Mouse (Mus musculus): ENCODE measurements around the gene Fmo1. TPM values are rescaled to one million over a fixed set of nuclear protein-coding genes. Genes with fewer than 3 reads are reported as not detected.
"Not testable (repeated sequence)": the region's sequence is repeated elsewhere in the genome, so short reads cannot be mapped to it uniquely, and the experiment has no call there.

Gene Fmo1
- polyA plus RNA-seq, 1 experiment = 5.0 TPM

- no peak for TF ChIP-seq TCF12 (IDR thresholded peaks at IDR 0.05; ENCODE audit: insufficient read depth, poor library complexity, severe bottlenecking)
- no peak for TF ChIP-seq MAX (IDR thresholded peaks at IDR 0.05; ENCODE audit: low read depth)
- TF ChIP-seq USF1 (IDR thresholded peaks at IDR 0.05; ENCODE audit: low read depth) = no peak
- TF ChIP-seq MYOD1 (IDR thresholded peaks at IDR 0.05; ENCODE audit: control insufficient read depth in 1 of 3, insufficient read length in 2 of 3, low read depth in 2 of 3) = no peak
- TF ChIP-seq TCF3 (IDR thresholded peaks at IDR 0.05; ENCODE audit: insufficient read length, low read depth) = no peak
- TF ChIP-seq POLR2AphosphoS2 (IDR thresholded peaks at IDR 0.05; ENCODE audit: insufficient read length, low read depth) = no peak
- no peak for TF ChIP-seq CEBPB (IDR thresholded peaks at IDR 0.05; ENCODE audit: insufficient read depth, poor library complexity, severe bottlenecking)
- no peak for TF ChIP-seq SRF (IDR thresholded peaks at IDR 0.05; ENCODE audit: control insufficient read depth, insufficient read length, low read depth)
- TF ChIP-seq REST (IDR thresholded peaks at IDR 0.05; ENCODE audit: insufficient read depth, insufficient read length) = no peak
- TF ChIP-seq E2F4 (IDR thresholded peaks at IDR 0.05; ENCODE audit: insufficient read depth) = no peak
- TF ChIP-seq MYOG (IDR thresholded peaks at IDR 0.05; ENCODE audit: control insufficient read depth in 1 of 3, insufficient read depth in 1 of 3, insufficient read length in 2 of 3, low read depth in 2 of 3) = no peak
- TF ChIP-seq POLR2A (IDR thresholded peaks at IDR 0.05; ENCODE audit: insufficient read length, low read depth) = no peak
- Histone ChIP-seq H3K4me3 (no peak overlapping the region), H3K27me3 (ENCODE audit: control insufficient read depth, insufficient read depth, insufficient read length) (no peaks in the 10 kb centered on the region), H3K79me2 (ENCODE audit: control insufficient read depth, insufficient read depth) (no peaks in the 10 kb centered on the region), H3K4me2 (ENCODE audit: low read depth) (no peak overlapping the region), H3ac (ENCODE audit: control insufficient read depth, insufficient read length) (no peak overlapping the region), H3K36me3 (ENCODE audit: control insufficient read depth, insufficient read depth) (no peaks in the 10 kb centered on the region)
Observed at GRCm38 (mm10) chr1:162792306-162793044, 73.9 kb downstream of the Fmo1 start.

DNA sequence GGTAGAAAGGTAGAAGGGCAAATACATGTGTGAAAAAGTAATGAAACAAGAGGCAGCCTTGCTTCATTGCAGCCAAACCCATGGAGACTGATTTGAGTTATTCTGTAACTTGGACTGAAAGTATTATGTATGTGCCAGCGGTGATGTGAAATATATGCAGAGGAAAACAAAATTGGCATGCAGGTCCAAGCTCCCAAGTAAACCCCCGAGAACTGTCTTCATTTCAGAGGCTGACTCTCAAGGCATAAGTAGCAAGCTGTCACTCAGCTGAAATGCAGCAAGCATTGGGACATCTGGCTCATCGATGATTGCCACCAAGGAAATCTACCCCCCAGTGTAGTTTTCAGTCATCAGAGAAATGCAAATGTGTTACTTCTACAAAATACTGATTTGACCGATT is 81.2 kb downstream of the Fmo1 start:
- H3K36me3 ChIP-seq (ENCODE audit: control insufficient read depth, insufficient read depth) = no peaks in the 10 kb centered on the region
- H3K27me3 ChIP-seq (ENCODE audit: control insufficient read depth, insufficient read depth, insufficient read length) = no peaks in the 10 kb centered on the region
- no peak overlapping the region for H3ac ChIP-seq (ENCODE audit: control insufficient read depth, insufficient read length)
- no peak overlapping the region for H3K4me3 ChIP-seq
- no peak overlapping the region for H3K4me2 ChIP-seq (ENCODE audit: low read depth)
- TF ChIP-seq POLR2AphosphoS2 (IDR thresholded peaks at IDR 0.05; ENCODE audit: insufficient read length, low read depth) = no peak
- TF ChIP-seq REST (IDR thresholded peaks at IDR 0.05; ENCODE audit: insufficient read depth, insufficient read length) = no peak
- TF ChIP-seq MYOG (IDR thresholded peaks at IDR 0.05; ENCODE audit: control insufficient read depth in 1 of 3, insufficient read depth in 1 of 3, insufficient read length in 2 of 3, low read depth in 2 of 3) = no peak
- no peak for TF ChIP-seq E2F4 (IDR thresholded peaks at IDR 0.05; ENCODE audit: insufficient read depth)
- TF ChIP-seq TCF3 (IDR thresholded peaks at IDR 0.05; ENCODE audit: insufficient read length, low read depth) = no peak
- no peak for TF ChIP-seq MYOD1 (IDR thresholded peaks at IDR 0.05; ENCODE audit: control insufficient read depth in 1 of 3, insufficient read length in 2 of 3, low read depth in 2 of 3)
- no peak for TF ChIP-seq TCF12 (IDR thresholded peaks at IDR 0.05; ENCODE audit: insufficient read depth, poor library complexity, severe bottlenecking)
- no peak for TF ChIP-seq SRF (IDR thresholded peaks at IDR 0.05; ENCODE audit: control insufficient read depth, insufficient read length, low read depth)
- TF ChIP-seq POLR2A (IDR thresholded peaks at IDR 0.05; ENCODE audit: insufficient read length, low read depth) = no peak
- H3K79me2 ChIP-seq (ENCODE audit: control insufficient read depth, insufficient read depth) = no peaks in the 10 kb centered on the region

GRCm38 (mm10) chr1:162783669-162784248 is 82.7 kb downstream of the Fmo1 start:
- TF ChIP-seq POLR2A (IDR thresholded peaks at IDR 0.05; ENCODE audit: insufficient read length, low read depth) (no peak), MAX (IDR thresholded peaks at IDR 0.05; ENCODE audit: low read depth) (no peak), POLR2AphosphoS2 (IDR thresholded peaks at IDR 0.05; ENCODE audit: insufficient read length, low read depth) (no peak), REST (IDR thresholded peaks at IDR 0.05; ENCODE audit: insufficient read depth, insufficient read length) (no peak), MYOG (IDR thresholded peaks at IDR 0.05; ENCODE audit: control insufficient read depth in 1 of 3, insufficient read depth in 1 of 3, insufficient read length in 2 of 3, low read depth in 2 of 3) (no peak), SRF (IDR thresholded peaks at IDR 0.05; ENCODE audit: control insufficient read depth, insufficient read length, low read depth) (no peak)
- Histone ChIP-seq H3K4me3 (no peak overlapping the region), H3K4me2 (ENCODE audit: low read depth) (no peak overlapping the region), H3K36me3 (ENCODE audit: control insufficient read depth, insufficient read depth) (no peaks in the 10 kb centered on the region), H3K27me3 (ENCODE audit: control insufficient read depth, insufficient read depth, insufficient read length) (no peaks in the 10 kb centered on the region), H3K79me2 (ENCODE audit: control insufficient read depth, insufficient read depth) (no peaks in the 10 kb centered on the region), H3ac (ENCODE audit: control insufficient read depth, insufficient read length) (no peak overlapping the region)

DNA sequence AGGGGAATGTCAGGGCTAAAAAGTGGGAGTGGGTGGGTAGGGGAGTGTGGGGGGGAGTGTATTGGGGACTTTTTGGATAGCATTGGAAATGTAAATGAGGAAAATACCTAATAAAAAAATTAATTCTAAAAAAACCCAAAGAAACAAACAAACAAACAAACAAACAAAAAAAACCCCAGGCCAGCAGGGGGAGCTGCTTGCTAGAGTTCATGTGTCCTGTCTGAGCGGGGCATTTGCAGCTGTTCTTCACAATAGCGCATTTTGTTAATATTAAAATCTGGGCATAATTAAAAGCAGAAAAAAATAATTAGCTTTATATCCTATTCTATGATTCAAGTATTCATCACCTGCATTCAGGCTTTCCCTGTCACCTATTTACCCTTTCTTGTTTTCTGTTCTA is 85.4 kb downstream of the Fmo1 start:
- H3K36me3 ChIP-seq (ENCODE audit: control insufficient read depth, insufficient read depth); H3ac ChIP-seq (ENCODE audit: control insufficient read depth, insufficient read length); H3K4me3 ChIP-seq; H3K79me2 ChIP-seq (ENCODE audit: control insufficient read depth, insufficient read depth); H3K27me3 ChIP-seq (ENCODE audit: control insufficient read depth, insufficient read depth, insufficient read length); H3K4me2 ChIP-seq (ENCODE audit: low read depth): not testable (repeated sequence)

Other genes with a start within 250 kb of the Fmo1 start
- not detected for gene Myoc, start 227.5 kb downstream of the Fmo1 start, polyA plus RNA-seq (2012; fragmentation: generic; extraction: Trizol)
- gene Myocos, start 208.4 kb downstream of the Fmo1 start, polyA plus RNA-seq (2012; fragmentation: generic; extraction: Trizol) = not detected
- gene Prrc2c, start 126.1 kb downstream of the Fmo1 start, polyA plus RNA-seq (2012; fragmentation: generic; extraction: Trizol) = 24.1 TPM
- not detected for gene Fmo4, start 52.6 kb downstream of the Fmo1 start, polyA plus RNA-seq (2012; fragmentation: generic; extraction: Trizol)
- not detected for gene Fmo2, start 32.1 kb upstream of the Fmo1 start, polyA plus RNA-seq (2012; fragmentation: generic; extraction: Trizol)
- not detected for gene Fmo6, start 70.9 kb upstream of the Fmo1 start, polyA plus RNA-seq (2012; fragmentation: generic; extraction: Trizol)
- not detected for gene Fmo3, start 117.9 kb upstream of the Fmo1 start, polyA plus RNA-seq (2012; fragmentation: generic; extraction: Trizol)
- not detected for gene Mroh9, start 219.1 kb upstream of the Fmo1 start, polyA plus RNA-seq (2012; fragmentation: generic; extraction: Trizol)